Mouse (Mus musculus): Measurements from ENCODE around the gene Gnptab. TPM values are rescaled to one million over a fixed set of nuclear protein-coding genes. Genes with fewer than 3 reads are reported as not detected.

The Gnptab gene
- polyA plus RNA-seq, 1 experiment from 2014 or later = 20.0 TPM

DNA sequence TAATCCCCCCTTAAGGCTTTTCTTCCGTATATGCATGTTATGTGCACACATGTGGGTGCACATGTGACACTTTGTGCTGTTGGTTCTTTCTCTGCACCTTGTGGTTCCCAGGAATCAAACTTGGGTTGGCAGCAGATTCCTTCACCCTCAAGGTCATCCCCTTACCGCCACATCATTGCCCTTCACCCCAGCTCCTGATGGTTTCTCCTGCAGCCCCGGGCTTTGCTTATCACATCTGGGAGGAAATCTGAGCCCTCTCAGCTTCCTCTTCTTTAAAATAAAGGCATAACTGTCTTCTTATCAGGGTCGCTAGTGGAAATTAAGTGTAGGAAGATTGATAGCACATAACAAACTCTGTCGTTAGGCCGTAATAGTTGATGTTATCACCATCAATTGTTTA lies 3.1 kb downstream of the Gnptab start:
- no peak for ATAC-seq (ENCODE audit: low FRiP score, low TSS enrichment)
- no peak for DNase-seq
- Histone ChIP-seq H3K36me3 (ENCODE audit: control insufficient read depth, insufficient read depth, low read length) (no peaks in the 10 kb centered on the region), H3K27ac (replicated peaks; ENCODE audit: low read depth, low read length) (no peak overlapping the region), H3K4me2 (ENCODE audit: low read length) (no peak overlapping the region), H3K9ac (replicated peaks; ENCODE audit: low read length) (no peak overlapping the region), H3K4me3 (replicated peaks; ENCODE audit: low read depth, low read length) (no peak overlapping the region), H3K27me3 (ENCODE audit: control insufficient read depth, insufficient read depth, low read length) (no peaks in the 10 kb centered on the region), H3K4me1 (ENCODE audit: control insufficient read depth, insufficient read depth, low read length) (peaks cover 15% of the 10 kb centered on the region; the same call in 1 of the 2 replicates), H3K9me3 (ENCODE audit: control insufficient read depth, low read length) (no peaks in the 10 kb centered on the region)
- 90% methylated on average over 6 of the region's 6 CpGs for WGBS

DNA sequence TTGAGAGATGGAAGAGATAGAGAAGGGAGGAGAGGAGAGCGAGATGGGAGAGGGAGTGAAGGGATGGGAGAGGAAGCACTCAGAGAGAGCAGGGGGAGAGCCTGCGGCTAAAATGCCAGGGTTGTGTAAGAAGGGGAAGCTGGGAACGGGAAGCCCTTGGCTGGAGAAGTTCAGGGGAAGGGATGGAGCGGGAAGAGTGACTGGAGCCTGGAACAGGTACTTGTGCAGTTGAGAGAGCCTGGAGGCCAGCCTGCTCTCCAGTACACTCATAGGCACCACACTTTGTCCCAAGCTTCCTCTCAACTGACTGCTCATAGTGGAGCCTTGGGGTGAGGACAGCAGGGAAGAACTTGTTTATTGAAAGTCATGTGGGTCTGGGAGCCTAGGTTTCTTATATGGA lies 4.5 kb downstream of the Gnptab start:
- ATAC-seq (ENCODE audit: low FRiP score, low TSS enrichment) (no peak), DNase-seq (no peak)
- Histone ChIP-seq H3K27ac (replicated peaks; ENCODE audit: low read depth, low read length) (no peak overlapping the region), H3K9me3 (ENCODE audit: control insufficient read depth, low read length) (no peaks in the 10 kb centered on the region), H3K9ac (replicated peaks; ENCODE audit: low read length) (no peak overlapping the region), H3K4me2 (ENCODE audit: low read length) (no peak overlapping the region), H3K27me3 (ENCODE audit: control insufficient read depth, insufficient read depth, low read length) (no peaks in the 10 kb centered on the region), H3K36me3 (ENCODE audit: control insufficient read depth, insufficient read depth, low read length) (no peaks in the 10 kb centered on the region), H3K4me3 (replicated peaks; ENCODE audit: low read depth, low read length) (no peak overlapping the region), H3K4me1 (ENCODE audit: control insufficient read depth, insufficient read depth, low read length) (peaks cover 15% of the 10 kb centered on the region; the same call in 1 of the 2 replicates)
- 86% methylated on average over 4 of the region's 4 CpGs for WGBS

DNA sequence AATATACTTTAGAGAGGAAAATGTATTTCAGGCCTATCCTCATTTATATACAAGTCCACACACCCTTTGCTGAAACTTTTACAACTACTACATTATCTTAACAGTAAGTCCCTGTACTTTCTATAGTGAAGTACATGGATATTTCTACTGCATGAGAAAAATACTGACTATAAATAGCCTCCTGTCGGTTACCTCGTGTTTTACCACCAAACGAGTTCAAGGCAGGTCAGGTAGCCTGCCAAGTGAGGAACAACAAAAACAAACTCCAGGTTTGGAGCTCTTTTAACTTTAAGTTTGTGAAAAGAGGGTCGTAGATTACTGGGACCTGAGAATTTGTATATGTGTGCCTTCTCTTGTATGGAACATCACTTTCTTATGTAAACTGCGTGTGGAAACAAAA lies 5.1 kb downstream of the Gnptab start:
- no peak overlapping the region for H3K4me3 ChIP-seq (replicated peaks; ENCODE audit: low read depth, low read length)
- no peak overlapping the region for H3K9ac ChIP-seq (replicated peaks; ENCODE audit: low read length)
- H3K9me3 ChIP-seq (ENCODE audit: control insufficient read depth, low read length) = no peaks in the 10 kb centered on the region
- ATAC-seq (ENCODE audit: low FRiP score, low TSS enrichment) (no peak), DNase-seq (no peak)
- H3K27me3 ChIP-seq (ENCODE audit: control insufficient read depth, insufficient read depth, low read length) = no peaks in the 10 kb centered on the region
- no peak overlapping the region for H3K27ac ChIP-seq (replicated peaks; ENCODE audit: low read depth, low read length)
- H3K4me1 ChIP-seq (ENCODE audit: control insufficient read depth, insufficient read depth, low read length) = peaks cover 15% of the 10 kb centered on the region; the same call in 1 of the 2 replicates
- H3K4me2 ChIP-seq (ENCODE audit: low read length) = no peak overlapping the region
- no peaks in the 10 kb centered on the region for H3K36me3 ChIP-seq (ENCODE audit: control insufficient read depth, insufficient read depth, low read length)
- WGBS = 80% methylated on average over 5 of the region's 5 CpGs

DNA sequence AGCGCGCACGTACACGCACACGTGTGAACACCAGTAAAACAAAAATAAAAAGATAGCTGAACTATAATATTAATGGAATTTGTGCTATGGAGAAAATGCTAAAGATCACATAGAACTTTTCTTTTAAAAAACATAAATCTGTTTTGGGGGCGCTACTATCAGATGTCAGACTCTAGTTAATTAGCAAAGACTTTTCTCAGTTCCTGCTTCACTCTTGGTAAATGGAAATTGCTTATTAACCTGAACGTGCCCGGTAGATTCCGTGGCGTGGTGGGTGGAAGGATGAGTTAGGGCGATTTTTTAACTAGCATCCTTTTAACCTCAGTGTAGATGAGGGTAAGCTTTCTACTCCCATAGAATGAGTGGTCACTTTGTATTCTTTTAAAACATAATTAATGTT lies 6.4 kb downstream of the Gnptab start:
- Histone ChIP-seq H3K4me1 (ENCODE audit: control insufficient read depth, insufficient read depth, low read length) (peaks cover 12% of the 10 kb centered on the region; the same call in 1 of the 2 replicates), H3K9ac (replicated peaks; ENCODE audit: low read length) (no peak overlapping the region), H3K4me3 (replicated peaks; ENCODE audit: low read depth, low read length) (no peak overlapping the region), H3K27me3 (ENCODE audit: control insufficient read depth, insufficient read depth, low read length) (no peaks in the 10 kb centered on the region), H3K9me3 (ENCODE audit: control insufficient read depth, low read length) (no peaks in the 10 kb centered on the region), H3K4me2 (ENCODE audit: low read length) (no peak overlapping the region), H3K27ac (replicated peaks; ENCODE audit: low read depth, low read length) (no peak overlapping the region), H3K36me3 (ENCODE audit: control insufficient read depth, insufficient read depth, low read length) (no peaks in the 10 kb centered on the region)
- no peak for ATAC-seq (ENCODE audit: low FRiP score, low TSS enrichment)
- no peak for DNase-seq
- WGBS = 95% methylated on average over 11 of the region's 11 CpGs

DNA sequence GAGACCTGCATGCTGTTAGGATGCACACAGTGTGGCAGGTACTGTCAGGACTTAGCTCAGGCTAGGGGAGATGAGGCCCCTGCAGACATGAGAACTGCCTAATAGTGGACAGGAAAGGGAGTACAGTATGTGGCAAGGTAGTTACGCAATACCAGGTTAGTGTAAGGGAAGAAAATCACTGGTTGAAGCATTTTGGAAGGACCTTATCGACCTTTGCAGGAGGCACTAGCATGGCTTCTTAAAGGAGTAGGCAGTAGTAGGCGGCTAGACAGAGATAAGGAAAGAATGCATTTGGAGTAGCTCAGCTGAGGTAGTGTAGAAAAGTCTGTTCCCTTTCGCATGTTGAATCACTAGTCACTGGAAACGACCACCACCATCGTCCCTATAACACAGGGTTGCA lies 6.8 kb downstream of the Gnptab start:
- DNase-seq (no peak), ATAC-seq (ENCODE audit: low FRiP score, low TSS enrichment) (no peak)
- Histone ChIP-seq H3K27me3 (ENCODE audit: control insufficient read depth, insufficient read depth, low read length) (no peaks in the 10 kb centered on the region), H3K36me3 (ENCODE audit: control insufficient read depth, insufficient read depth, low read length) (no peaks in the 10 kb centered on the region), H3K9ac (replicated peaks; ENCODE audit: low read length) (no peak overlapping the region), H3K9me3 (ENCODE audit: control insufficient read depth, low read length) (no peaks in the 10 kb centered on the region), H3K4me2 (ENCODE audit: low read length) (no peak overlapping the region), H3K4me3 (replicated peaks; ENCODE audit: low read depth, low read length) (no peak overlapping the region), H3K4me1 (ENCODE audit: control insufficient read depth, insufficient read depth, low read length) (peaks cover 8% of the 10 kb centered on the region; the same call in 1 of the 2 replicates), H3K27ac (replicated peaks; ENCODE audit: low read depth, low read length) (no peak overlapping the region)
- 91% methylated on average over 6 of the region's 6 CpGs for WGBS

DNA sequence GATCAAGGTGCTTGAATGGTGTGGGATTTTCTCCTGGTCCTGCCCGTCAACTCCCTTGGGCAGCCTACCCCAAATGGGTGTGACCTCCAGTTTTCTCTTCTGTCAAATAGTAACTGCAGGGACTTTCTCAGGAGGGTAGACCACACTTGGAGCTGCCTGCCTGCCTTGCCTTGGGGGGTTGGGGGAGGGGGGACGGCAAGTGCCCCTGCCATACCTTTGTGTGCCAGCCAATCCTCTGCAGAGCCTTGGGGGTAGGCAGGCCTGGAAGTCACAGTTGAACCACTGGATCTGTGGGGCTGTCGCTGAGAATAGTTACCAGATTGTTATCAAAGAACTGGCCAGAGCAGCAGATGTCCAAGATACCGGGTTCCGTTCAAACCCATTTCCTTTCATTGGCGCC lies 7.3 kb downstream of the Gnptab start:
- no peak overlapping the region for H3K4me2 ChIP-seq (ENCODE audit: low read length)
- H3K4me1 ChIP-seq (ENCODE audit: control insufficient read depth, insufficient read depth, low read length) = peaks cover 3% of the 10 kb centered on the region; the same call in 1 of the 2 replicates
- no peaks in the 10 kb centered on the region for H3K36me3 ChIP-seq (ENCODE audit: control insufficient read depth, insufficient read depth, low read length)
- H3K27ac ChIP-seq (replicated peaks; ENCODE audit: low read depth, low read length) = no peak overlapping the region
- 87% methylated on average over 6 of the region's 6 CpGs for WGBS
- ATAC-seq (ENCODE audit: low FRiP score, low TSS enrichment) = no peak
- DNase-seq = no peak
- H3K27me3 ChIP-seq (ENCODE audit: control insufficient read depth, insufficient read depth, low read length) = no peaks in the 10 kb centered on the region
- no peak overlapping the region for H3K4me3 ChIP-seq (replicated peaks; ENCODE audit: low read depth, low read length)
- H3K9ac ChIP-seq (replicated peaks; ENCODE audit: low read length) = no peak overlapping the region
- no peaks in the 10 kb centered on the region for H3K9me3 ChIP-seq (ENCODE audit: control insufficient read depth, low read length)

DNA sequence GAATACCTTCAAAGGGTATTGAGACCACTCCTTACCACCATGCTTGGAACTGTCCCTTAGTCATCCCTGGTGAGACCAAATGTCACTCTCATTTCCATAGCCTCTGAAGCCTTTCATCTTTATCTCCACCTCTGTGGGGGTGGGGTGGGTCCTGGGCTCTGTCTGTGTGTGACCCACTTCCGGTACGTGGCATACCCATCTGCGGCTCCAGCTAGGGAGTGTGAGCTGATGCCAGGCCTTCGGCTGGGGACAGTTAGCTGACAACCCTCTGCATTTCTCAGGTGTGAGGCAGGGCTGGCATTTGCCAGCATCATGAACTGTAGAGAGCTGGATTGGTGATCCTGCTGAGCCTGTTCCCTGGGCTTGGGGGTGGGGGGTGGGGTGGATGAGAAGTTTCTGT lies 10.6 kb downstream of the Gnptab start:
- H3K4me1 ChIP-seq (ENCODE audit: control insufficient read depth, insufficient read depth, low read length) = no peaks in the 10 kb centered on the region
- no peak for ATAC-seq (ENCODE audit: low FRiP score, low TSS enrichment)
- no peak for DNase-seq
- no peak overlapping the region for H3K27ac ChIP-seq (replicated peaks; ENCODE audit: low read depth, low read length)
- no peaks in the 10 kb centered on the region for H3K27me3 ChIP-seq (ENCODE audit: control insufficient read depth, insufficient read depth, low read length)
- H3K9ac ChIP-seq (replicated peaks; ENCODE audit: low read length) = no peak overlapping the region
- no peak overlapping the region for H3K4me3 ChIP-seq (replicated peaks; ENCODE audit: low read depth, low read length)
- no peak overlapping the region for H3K4me2 ChIP-seq (ENCODE audit: low read length)
- H3K9me3 ChIP-seq (ENCODE audit: control insufficient read depth, low read length) = no peaks in the 10 kb centered on the region
- WGBS = 75% methylated on average over 4 of the region's 4 CpGs
- no peaks in the 10 kb centered on the region for H3K36me3 ChIP-seq (ENCODE audit: control insufficient read depth, insufficient read depth, low read length)

DNA sequence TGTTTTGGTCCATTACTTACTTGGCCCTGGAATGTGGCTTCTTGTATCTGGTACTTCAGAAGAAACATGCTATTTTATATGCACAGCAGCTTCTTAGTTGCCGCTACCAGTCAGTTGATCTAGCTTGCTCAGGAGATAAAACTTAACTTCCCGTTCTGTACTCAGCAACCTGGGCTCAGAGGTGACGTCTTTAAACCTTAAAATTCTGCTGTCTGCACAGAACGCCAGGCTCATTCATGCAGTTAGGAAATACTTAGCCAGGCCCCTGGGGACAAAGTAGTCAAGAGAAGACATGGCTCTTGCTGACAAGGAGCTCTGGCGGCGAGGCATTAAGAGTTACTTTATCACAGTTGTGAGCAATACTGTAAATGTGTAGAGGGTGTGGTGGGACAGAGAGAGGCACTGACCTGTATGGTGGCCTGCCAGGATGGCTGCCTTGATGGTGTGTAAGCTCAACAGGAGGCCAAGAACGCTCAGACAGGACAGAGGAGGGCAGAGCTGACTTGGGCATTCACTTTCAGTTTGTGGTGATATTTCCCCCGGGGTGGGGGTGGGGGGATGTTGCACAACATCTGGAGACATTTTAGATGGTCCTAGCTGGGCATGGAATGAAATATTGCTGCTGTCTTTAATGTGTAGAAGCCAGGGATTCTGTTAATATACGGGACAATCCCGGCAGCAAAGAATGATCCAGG lies 11.3 kb downstream of the Gnptab start:
- no peak overlapping the region for H3K4me3 ChIP-seq (replicated peaks; ENCODE audit: low read depth, low read length)
- no peaks in the 10 kb centered on the region for H3K9me3 ChIP-seq (ENCODE audit: control insufficient read depth, low read length)
- H3K4me2 ChIP-seq (ENCODE audit: low read length) = no peak overlapping the region
- ATAC-seq (ENCODE audit: low FRiP score, low TSS enrichment) (no peak), DNase-seq (peak; percentile 8)
- H3K27me3 ChIP-seq (ENCODE audit: control insufficient read depth, insufficient read depth, low read length) = no peaks in the 10 kb centered on the region
- H3K27ac ChIP-seq (replicated peaks; ENCODE audit: low read depth, low read length) = no peak overlapping the region
- H3K4me1 ChIP-seq (ENCODE audit: control insufficient read depth, insufficient read depth, low read length) = no peaks in the 10 kb centered on the region
- H3K36me3 ChIP-seq (ENCODE audit: control insufficient read depth, insufficient read depth, low read length) = no peaks in the 10 kb centered on the region
- 68% methylated on average over 10 of the region's 10 CpGs for WGBS
- no peak overlapping the region for H3K9ac ChIP-seq (replicated peaks; ENCODE audit: low read length)

DNA sequence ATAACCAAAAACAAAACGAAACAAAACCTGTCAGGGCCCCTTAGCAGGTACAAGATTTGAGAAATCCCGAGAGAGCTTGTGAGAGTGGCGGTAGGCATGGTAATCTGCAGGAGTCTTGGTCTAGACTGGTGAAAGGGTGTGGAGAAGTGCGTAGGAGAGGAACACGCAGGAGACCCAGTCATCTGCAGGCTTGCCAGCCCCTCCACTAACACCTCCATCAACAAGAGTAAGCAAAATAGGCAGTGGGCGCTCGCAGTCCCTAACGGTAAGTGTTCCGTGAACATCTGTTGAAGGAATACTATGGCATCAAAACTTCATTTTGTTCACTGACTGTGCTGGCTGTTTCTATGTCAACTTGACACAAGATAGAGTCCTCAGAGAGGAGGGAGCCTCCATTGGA lies 12.6 kb downstream of the Gnptab start:
- DNase-seq (no peak), ATAC-seq (ENCODE audit: low FRiP score, low TSS enrichment) (no peak)
- Histone ChIP-seq H3K4me1 (ENCODE audit: control insufficient read depth, insufficient read depth, low read length) (no peaks in the 10 kb centered on the region), H3K27ac (replicated peaks; ENCODE audit: low read depth, low read length) (no peak overlapping the region), H3K27me3 (ENCODE audit: control insufficient read depth, insufficient read depth, low read length) (no peaks in the 10 kb centered on the region), H3K9me3 (ENCODE audit: control insufficient read depth, low read length) (no peaks in the 10 kb centered on the region), H3K36me3 (ENCODE audit: control insufficient read depth, insufficient read depth, low read length) (no peaks in the 10 kb centered on the region), H3K4me3 (replicated peaks; ENCODE audit: low read depth, low read length) (no peak overlapping the region), H3K9ac (replicated peaks; ENCODE audit: low read length) (no peak overlapping the region), H3K4me2 (ENCODE audit: low read length) (no peak overlapping the region)
- 89% methylated on average over 9 of the region's 9 CpGs for WGBS

All from midbrain, embryonic 14.5 days (tissue).